Mouse (Mus musculus): Measurements from ENCODE around the gene Mcrip2. TPM values are rescaled to one million over a fixed set of nuclear protein-coding genes. Genes with fewer than 3 reads are reported as not detected.
A peak's percentile ranks its signal among the peaks of the same experiment; 100 is the strongest.

The Mcrip2 gene
- polyA plus RNA-seq, 1 experiment, result 10.3 TPM

- H3K4me1 ChIP-seq (ENCODE audit: control insufficient read depth, insufficient read depth, low read length), result peaks cover 18% of the 10 kb centered on the region
These were observed 36.9 kb downstream of the Mcrip2 start for GRCm38 (mm10) chr17:25831451-25832281.

GRCm38 (mm10) chr17:25830806-25831431 is 37.6 kb downstream of the Mcrip2 start:
- Histone ChIP-seq H3K4me1 (ENCODE audit: control insufficient read depth, insufficient read depth, low read length) (peaks cover 18% of the 10 kb centered on the region), H3K27ac (ENCODE audit: insufficient read depth, low read depth, low read length) (no peak overlapping the region), H3K4me3 (ENCODE audit: insufficient read depth, low read length) (peak overlapping the region; percentile 92)
- TF ChIP-seq CTCF (IDR thresholded peaks at IDR 0.05; ENCODE audit: low read depth, low read length), result no peak
- no peak for TF ChIP-seq POLR2A (IDR thresholded peaks at IDR 0.05; ENCODE audit: borderline replicate concordance, low read depth, low read length)

More at GRCm38 (mm10) chr17:25831451-25832281, 36.9 kb downstream of the Mcrip2 start:
- Histone ChIP-seq H3K4me3 (ENCODE audit: insufficient read depth, low read length) (peak overlapping the region; percentile 92), H3K27ac (ENCODE audit: insufficient read depth, low read depth, low read length) (peak overlapping the region; percentile 81)
- TF ChIP-seq POLR2A (IDR thresholded peaks at IDR 0.05; ENCODE audit: borderline replicate concordance, low read depth, low read length), result no peak
- TF ChIP-seq CTCF (IDR thresholded peaks at IDR 0.05; ENCODE audit: low read depth, low read length), result no peak

GRCm38 (mm10) chr17:25830200-25830753 is 38.3 kb downstream of the Mcrip2 start:
- TF ChIP-seq CTCF (IDR thresholded peaks at IDR 0.05; ENCODE audit: low read depth, low read length) (no peak), POLR2A (IDR thresholded peaks at IDR 0.05; ENCODE audit: borderline replicate concordance, low read depth, low read length) (no peak)
- Histone ChIP-seq H3K4me3 (ENCODE audit: insufficient read depth, low read length) (no peak overlapping the region), H3K4me1 (ENCODE audit: control insufficient read depth, insufficient read depth, low read length) (peaks cover 18% of the 10 kb centered on the region), H3K27ac (ENCODE audit: insufficient read depth, low read depth, low read length) (no peak overlapping the region)

- Histone ChIP-seq H3K4me1 (ENCODE audit: control insufficient read depth, insufficient read depth, low read length) (peaks cover 15% of the 10 kb centered on the region), H3K4me3 (ENCODE audit: insufficient read depth, low read length) (peak overlapping the region; percentile 77), H3K27ac (ENCODE audit: insufficient read depth, low read depth, low read length) (no peak overlapping the region)
- TF ChIP-seq CTCF (IDR thresholded peaks at IDR 0.05; ENCODE audit: low read depth, low read length) (no peak), POLR2A (IDR thresholded peaks at IDR 0.05; ENCODE audit: borderline replicate concordance, low read depth, low read length) (no peak)
These were observed 39.0 kb downstream of the Mcrip2 start for GRCm38 (mm10) chr17:25829558-25830017.

- Histone ChIP-seq H3K4me3 (ENCODE audit: insufficient read depth, low read length) (peak within 1 kb of the TSS; percentile 77), H3K27ac (ENCODE audit: insufficient read depth, low read depth, low read length) (peak within 1 kb of the TSS; percentile 42; the same call in 1 of the 2 replicates), H3K4me1 (ENCODE audit: control insufficient read depth, insufficient read depth, low read length) (peaks cover 18% of the 10 kb centered on the region)
- no peak for TF ChIP-seq POLR2A (IDR thresholded peaks at IDR 0.05; ENCODE audit: borderline replicate concordance, low read depth, low read length)
- no peak for TF ChIP-seq CTCF (IDR thresholded peaks at IDR 0.05; ENCODE audit: low read depth, low read length)
These were observed 39.6 kb downstream of the Mcrip2 start, which contains the start of gene Jmjd8 for GRCm38 (mm10) chr17:25828712-25829557. TSS of gene Jmjd8 (plus strand) at chr17:25828867.

GRCm38 (mm10) chr17:25828223-25828594 is 40.4 kb downstream of the Mcrip2 start:
- Histone ChIP-seq H3K27ac (ENCODE audit: insufficient read depth, low read depth, low read length) (no peak overlapping the region), H3K4me1 (ENCODE audit: control insufficient read depth, insufficient read depth, low read length) (peaks cover 18% of the 10 kb centered on the region), H3K4me3 (ENCODE audit: insufficient read depth, low read length) (peak overlapping the region; percentile 77)
- no peak for TF ChIP-seq POLR2A (IDR thresholded peaks at IDR 0.05; ENCODE audit: borderline replicate concordance, low read depth, low read length)
- no peak for TF ChIP-seq CTCF (IDR thresholded peaks at IDR 0.05; ENCODE audit: low read depth, low read length)

GRCm38 (mm10) chr17:25827546-25828222 is 40.9 kb downstream of the Mcrip2 start:
- no peak for TF ChIP-seq CTCF (IDR thresholded peaks at IDR 0.05; ENCODE audit: low read depth, low read length)
- TF ChIP-seq POLR2A (IDR thresholded peaks at IDR 0.05; ENCODE audit: borderline replicate concordance, low read depth, low read length), result no peak
- no peak overlapping the region for H3K27ac ChIP-seq (ENCODE audit: insufficient read depth, low read depth, low read length)
- H3K4me1 ChIP-seq (ENCODE audit: control insufficient read depth, insufficient read depth, low read length), result peaks cover 21% of the 10 kb centered on the region
- no peak overlapping the region for H3K4me3 ChIP-seq (ENCODE audit: insufficient read depth, low read length)

GRCm38 (mm10) chr17:25827011-25827410 is 41.6 kb downstream of the Mcrip2 start:
- Histone ChIP-seq H3K27ac (ENCODE audit: insufficient read depth, low read depth, low read length) (no peak overlapping the region), H3K4me1 (ENCODE audit: control insufficient read depth, insufficient read depth, low read length) (peaks cover 21% of the 10 kb centered on the region), H3K4me3 (ENCODE audit: insufficient read depth, low read length) (no peak overlapping the region)
- TF ChIP-seq POLR2A (IDR thresholded peaks at IDR 0.05; ENCODE audit: borderline replicate concordance, low read depth, low read length) (no peak), CTCF (IDR thresholded peaks at IDR 0.05; ENCODE audit: low read depth, low read length) (no peak)
